Mouse (Mus musculus) adrenal gland, postnatal 14 days (tissue): ENCODE measurements around the gene Tomm40l. TPM values are rescaled to one million over a fixed set of nuclear protein-coding genes. Genes with fewer than 3 reads are reported as not detected.

Experiments used
- DNase-seq: peaks from one replicate; pipeline ENCODE4 v3.0.0; 2021; ENCODE audit warnings: mixed read lengths
- long read RNA-seq, 2 experiments: library from polyadenylated mRNA; stranded (forward); transcript quantifications; one replicate each; pipeline ENCODE4 v2.0.0; 2021
- total RNA-seq: library from RNA; stranded (reverse); gene quantifications from 2 replicates; pipeline ENCODE4 v1.2.3, GENCODE M21; 2021

The Tomm40l gene
- 52.7 and 58.6 TPM in 2 replicates for total RNA-seq
- long read RNA-seq, experiment 1, full-length matches to known transcripts = 41 of 54 reads
- long read RNA-seq, experiment 1, partial matches to known transcripts = 0 of 54 reads
- long read RNA-seq, experiment 1, other reads (novel, unspliced or antisense) = 13 of 54 reads
- long read RNA-seq, experiment 2, full-length matches to known transcripts = 31 of 46 reads
- long read RNA-seq, experiment 2, partial matches to known transcripts = 2 of 46 reads
- long read RNA-seq, experiment 2, other reads (novel, unspliced or antisense) = 13 of 46 reads

GRCm38 (mm10) chr1:171222238-171223155 is at the start of gene Tomm40l:
Gene Tomm40l (minus strand): TSS chr1:171222514.
- DNase-seq = peak; percentile 95

DNA sequence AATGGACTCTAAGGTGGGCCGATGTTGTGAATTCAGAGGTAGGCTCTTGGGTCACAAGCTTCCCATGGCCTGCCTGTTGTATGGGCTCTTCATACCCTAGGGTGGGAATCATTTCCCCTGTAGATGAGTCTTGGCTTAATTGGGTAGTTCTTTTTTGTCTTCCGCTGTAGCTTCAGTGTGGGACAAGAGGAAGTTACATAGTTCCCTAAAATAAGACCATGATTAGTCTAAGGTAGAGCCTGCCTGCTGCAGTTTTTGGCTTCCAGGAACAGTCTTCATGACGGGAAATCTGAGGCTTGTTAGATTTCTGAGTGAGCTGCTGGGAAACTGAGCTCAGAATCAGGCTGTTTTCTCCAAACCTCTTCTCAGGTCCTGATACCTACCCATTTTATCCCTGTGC is 49.8 kb upstream of the Tomm40l start:
- no peak for DNase-seq

DNA sequence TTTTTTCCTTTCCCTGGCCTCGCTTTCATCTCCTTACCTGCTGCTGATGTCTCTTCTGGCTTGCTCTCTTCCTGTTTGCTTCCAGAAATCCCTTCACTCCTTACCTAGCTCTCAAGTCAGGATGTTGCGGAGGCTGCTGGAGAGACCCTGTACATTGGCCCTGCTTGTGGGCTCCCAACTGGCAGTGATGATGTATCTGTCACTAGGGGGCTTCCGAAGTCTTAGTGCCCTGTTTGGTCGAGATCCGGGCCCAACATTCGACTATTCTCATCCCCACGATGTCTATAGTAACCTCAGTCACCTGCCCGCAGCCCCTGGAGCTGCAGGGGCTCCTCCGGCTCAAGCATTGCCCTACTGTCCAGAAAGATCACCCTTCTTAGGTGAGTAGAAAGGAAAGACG is 49.3 kb upstream of the Tomm40l start:
- DNase-seq = no peak

GRCm38 (mm10) chr1:171271196-171271595 is 48.9 kb upstream of the Tomm40l start:
- DNase-seq = no peak

DNA sequence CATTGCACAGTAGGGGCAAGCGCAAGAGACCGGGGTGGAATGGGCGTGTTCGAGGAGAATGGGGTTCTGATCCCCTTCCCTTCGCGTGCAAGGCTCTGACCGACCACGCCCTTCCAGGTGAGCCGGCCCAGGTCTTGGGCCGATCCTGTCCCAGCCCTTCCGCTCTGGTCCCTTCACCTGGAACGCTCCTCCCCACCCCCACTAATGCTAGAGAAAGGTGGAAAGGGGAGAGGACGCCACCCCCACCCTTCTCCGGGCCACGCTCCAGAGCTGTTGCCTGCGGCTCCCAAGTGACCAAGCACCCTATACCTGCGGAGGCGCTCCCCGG is 48.2 kb upstream of the Tomm40l start:
- DNase-seq = peak; percentile 46

DNA sequence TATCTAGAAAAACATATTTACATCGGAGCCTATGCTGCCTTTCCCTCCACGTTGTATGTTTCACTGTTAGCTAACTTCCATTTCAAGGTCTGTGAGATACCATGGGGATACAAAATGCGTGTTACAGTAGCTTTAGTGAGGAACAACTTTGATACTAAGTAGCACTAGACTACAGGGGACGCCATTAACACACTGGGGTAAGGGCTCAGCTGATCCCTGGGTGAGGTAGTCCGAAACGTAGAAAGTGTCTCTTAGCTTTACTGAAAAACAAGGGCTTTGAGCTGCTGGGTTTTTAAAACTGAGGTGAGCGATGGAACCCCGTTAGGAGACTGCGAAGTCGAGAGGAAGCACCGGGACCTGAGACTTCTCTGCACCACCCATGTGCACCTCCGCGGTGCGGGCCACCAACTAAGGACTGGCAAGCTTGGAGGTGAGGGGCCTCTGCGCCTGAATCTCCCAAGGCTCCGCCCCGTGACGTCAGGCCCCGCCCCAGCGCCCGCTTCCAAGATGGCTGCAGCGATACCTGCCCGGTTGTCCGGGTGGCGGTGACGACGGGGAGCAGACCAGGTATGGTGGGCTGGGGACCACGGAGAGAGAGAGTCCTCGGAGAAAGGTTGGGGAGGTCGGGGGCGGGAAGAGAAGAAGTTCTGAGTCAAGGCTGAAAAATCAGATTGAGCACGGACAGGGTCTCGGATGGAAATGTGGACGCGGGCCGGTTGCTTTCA is 47.7 kb upstream of the Tomm40l start, which contains the start of gene B4galt3:
TSS of gene B4galt3 (plus strand) at position 481 of the 725 bp plus-strand sequence.
- peak; percentile 98 for DNase-seq

GRCm38 (mm10) chr1:171268341-171268740 is 46.0 kb upstream of the Tomm40l start:
- no peak for DNase-seq

GRCm38 (mm10) chr1:171265971-171266744 is 43.8 kb upstream of the Tomm40l start:
- DNase-seq = no peak

DNA sequence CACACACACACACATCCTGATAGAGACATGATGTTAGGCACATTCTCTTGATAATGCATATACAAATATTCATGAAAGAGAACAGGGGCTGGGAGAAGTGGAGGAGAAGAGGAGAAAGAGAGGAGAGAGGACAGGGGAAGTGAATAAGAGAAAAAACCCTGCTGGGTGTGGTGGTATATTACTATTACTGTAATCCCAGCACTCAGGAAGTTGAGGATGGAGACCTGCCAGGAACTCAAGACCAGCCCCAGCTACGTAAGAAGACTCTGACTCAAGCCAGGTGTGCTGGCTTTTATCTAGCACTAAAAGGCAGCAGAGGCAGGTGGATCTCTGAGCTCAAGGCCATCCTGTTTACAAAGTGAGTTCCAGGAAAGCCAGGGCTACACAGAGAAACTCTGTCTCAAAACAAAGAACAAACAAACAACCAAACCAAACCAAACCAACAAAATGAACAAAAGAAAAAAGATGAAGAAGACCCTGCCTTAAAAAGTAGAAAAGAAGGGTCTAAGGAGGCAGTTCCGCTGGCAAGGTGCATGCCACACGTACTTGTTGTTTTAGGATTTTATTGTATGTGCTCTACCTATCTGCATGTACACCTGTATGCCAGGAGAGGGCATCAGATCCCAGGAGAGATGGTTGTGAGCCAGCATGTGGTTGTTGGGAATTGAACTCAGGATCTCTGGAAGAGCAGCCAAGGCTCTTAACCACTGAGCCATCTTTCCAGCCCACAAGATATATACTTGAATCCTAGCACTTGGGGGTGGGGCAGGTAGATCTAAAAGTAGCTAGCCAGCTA is 41.5 kb upstream of the Tomm40l start:
- DNase-seq = no peak

GRCm38 (mm10) chr1:171263185-171263611 is 40.9 kb upstream of the Tomm40l start:
- DNase-seq = peak; percentile 55

DNA sequence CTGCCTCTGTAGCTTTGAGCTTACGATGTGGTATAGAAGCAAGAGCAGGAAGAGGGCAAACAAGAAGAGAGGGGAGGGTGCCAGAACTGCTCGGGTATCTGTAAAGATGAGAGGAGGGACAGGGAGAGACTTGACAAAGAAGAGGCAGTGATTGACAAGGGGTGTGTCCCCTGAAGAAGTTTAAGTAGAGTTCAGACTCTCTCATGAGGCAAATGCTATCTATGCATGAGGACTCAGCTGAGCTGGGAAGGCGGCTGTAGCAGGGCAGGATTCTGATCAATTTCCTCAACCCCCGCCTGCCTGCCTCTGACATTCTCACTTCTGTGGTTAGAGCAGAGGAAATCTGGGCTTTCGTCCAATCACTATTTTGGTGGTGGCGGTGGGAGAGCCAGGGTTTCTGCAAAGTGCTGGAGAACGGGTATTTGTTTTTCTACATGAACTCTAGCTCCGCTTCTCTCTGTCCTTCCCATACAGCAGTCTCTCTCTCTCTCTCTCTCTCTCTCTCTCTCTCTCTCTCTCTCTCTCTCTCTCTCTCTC is 40.3 kb upstream of the Tomm40l start:
- peak; percentile 80 for DNase-seq

- peak; percentile 34 for DNase-seq
Measured at GRCm38 (mm10) chr1:171260316-171260715, 38.0 kb upstream of the Tomm40l start.

DNA sequence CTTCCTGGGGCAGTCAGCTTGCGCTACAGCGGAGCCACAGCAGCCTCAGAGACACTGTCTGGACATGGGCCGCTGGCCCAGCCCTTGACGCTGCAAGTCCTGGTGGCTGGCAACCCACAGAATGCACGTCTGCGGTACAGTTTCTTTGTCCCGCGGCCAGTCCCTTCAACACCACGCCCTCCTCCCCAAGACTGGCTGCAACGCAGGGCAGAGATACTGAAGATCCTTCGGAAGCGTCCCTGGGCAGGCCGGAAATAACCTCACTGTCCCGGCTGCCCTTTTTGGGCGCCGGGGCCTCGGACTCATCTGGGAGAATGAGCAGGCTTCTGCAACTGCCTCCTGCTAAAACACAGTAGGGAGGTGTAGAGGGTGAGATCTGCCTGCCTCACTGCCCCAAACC is 36.6 kb upstream of the Tomm40l start:
- DNase-seq = no peak

DNA sequence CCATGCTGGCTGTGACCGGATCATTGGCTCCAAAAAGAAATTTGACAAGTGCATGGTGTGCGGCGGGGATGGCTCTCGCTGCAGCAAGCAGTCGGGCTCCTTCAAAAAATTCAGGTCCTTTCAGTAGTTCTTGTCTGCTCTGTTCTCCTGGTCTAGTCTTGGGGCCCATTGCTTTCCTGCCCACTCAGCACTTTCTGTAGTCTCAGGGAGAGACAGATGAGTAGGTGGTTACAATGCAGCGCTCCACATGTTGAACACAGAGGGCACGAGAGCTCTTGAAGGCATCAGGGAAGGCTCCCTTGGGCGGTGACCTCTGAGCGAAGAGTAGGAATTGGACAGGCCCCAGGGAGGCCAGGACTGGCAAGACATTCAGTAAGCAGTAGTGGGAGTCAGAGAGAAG is 35.5 kb upstream of the Tomm40l start:
- DNase-seq = no peak

- DNase-seq = peak; percentile 81
Measured at GRCm38 (mm10) chr1:171256937-171257548, 34.7 kb upstream of the Tomm40l start.

DNA sequence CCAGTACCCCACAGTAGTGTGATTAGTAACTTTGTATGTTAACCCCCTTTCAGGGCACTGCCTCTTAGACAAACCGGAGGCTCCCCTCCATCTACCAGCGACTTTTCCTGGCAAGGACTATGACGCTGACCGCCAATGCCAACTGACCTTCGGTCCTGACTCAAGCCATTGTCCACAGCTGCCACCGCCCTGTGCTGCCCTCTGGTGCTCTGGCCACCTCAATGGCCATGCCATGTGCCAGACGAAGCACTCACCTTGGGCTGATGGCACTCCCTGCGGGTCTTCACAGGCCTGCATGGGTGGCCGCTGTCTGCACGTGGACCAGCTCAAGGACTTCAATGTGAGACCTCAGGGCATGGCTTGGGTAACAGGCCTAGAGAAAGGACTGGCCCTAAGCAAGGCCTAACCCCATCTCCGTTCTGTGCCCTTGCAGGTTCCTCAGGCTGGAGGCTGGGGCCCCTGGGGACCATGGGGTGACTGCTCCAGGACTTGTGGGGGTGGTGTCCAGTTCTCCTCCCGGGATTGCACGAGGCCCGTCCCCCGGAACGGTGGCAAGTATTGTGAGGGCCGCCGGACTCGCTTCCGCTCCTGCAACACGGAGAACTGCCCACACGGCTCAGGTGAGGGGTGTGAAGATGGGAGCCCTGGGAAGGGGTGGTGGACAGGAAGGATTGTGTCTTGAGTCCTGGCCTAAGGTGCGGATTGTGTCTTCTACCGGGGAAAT is 33.9 kb upstream of the Tomm40l start:
- peak; percentile 84 for DNase-seq

DNA sequence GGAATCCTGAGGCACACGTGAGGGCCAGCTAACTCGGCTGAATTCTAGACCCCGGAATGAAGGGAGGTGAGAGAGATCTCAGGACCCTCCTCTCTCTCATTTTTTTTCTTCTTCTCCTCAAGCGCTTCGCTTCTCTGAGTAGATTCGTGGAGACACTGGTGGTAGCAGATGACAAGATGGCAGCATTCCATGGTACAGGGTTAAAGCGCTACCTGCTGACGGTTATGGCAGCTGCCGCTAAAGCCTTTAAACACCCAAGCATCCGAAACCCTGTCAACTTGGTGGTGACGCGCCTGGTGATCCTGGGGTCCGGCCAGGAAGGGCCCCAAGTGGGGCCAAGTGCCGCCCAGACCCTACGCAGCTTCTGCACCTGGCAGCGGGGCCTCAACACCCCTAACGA is 30.1 kb upstream of the Tomm40l start:
- no peak for DNase-seq

GRCm38 (mm10) chr1:171251594-171252324 is 29.4 kb upstream of the Tomm40l start:
- DNase-seq = peak; percentile 62
